Mouse (Mus musculus) cerebellum, adult 8-10 months (tissue): ENCODE measurements around the gene Gm20716.

Experiments used
- DNase-seq: peaks from one replicate; pipeline ENCODE4 v3.0.0; 2022

The Gm20716 gene

DNA sequence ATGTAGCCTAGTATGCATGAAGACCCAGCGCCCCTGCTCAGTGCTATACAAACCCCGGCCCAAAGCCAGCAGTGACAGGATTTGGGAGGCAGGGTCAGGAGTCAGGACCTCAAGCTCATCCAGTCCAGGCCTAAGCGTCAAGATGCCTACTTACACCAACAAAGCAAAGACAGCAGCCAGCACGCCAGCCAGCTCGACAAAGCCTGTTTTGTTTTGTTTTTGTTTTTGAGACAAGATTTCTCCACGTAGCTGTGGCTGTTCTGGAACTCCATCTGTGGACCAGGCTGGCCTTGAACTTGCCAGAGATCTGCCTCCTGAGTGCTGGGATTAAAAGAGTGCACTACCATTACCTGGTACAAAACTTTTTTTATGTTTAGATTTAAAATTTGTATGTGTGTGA is 6.8 kb downstream of the Gm20716 start:
- no peak for DNase-seq

GRCm38 (mm10) chr2:168213788-168214397 is 16.3 kb downstream of the Gm20716 start:
- DNase-seq, result no peak

GRCm38 (mm10) chr2:168207883-168208282 is 22.3 kb downstream of the Gm20716 start:
- no peak for DNase-seq

- peak; percentile 89 for DNase-seq
Observed at GRCm38 (mm10) chr2:168206725-168207644, 23.2 kb downstream of the Gm20716 start, which contains the start of gene Adnp. Gene Adnp, minus strand, starts transcription at chr2:168207112.

DNA sequence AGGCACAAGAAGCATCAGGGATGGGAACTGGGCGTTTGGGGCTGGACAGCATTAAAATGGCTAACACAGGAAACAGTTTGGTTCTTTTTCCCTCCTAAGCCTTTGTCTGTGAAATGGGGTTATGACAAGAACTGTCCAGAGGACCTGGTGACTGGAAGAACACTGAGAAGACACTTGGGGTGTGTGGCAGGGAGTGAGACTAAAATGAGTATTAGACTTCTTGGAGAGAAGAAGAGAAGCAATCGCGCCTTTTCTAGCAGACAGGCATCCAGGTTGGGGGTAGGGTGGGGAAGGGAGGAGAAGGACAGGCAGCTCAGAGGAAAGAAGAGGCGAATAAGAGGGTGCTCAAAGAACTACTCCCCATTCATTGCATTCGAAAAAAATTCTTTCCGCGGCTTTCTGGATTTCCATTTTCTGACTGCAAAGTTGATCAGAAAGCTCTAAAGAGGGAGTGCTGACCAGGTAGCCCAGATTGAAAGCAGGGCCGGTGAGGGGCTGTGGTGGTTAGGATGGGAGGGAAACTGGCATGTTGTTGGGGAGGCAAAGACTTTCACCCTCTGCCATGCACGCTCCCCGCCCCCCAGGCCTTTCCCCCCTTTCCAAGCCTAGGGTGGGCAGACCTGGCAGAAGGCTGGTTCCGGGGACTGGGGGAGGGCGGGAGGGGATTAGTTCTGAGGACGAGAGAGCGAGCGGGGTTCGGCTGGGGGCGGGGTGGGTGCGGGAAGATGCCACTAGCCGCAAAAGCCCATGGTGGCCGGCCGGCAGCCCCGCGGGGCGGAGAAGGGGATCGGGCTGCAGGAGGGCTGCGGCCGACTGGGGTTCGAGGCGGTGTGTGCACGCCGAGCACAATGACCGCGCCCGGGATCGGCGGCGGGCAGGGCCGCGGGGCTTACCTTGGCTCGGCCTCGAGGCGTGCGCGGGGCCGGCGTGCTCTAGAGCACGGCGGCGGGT is 24.2 kb downstream of the Gm20716 start:
- DNase-seq, result peak; percentile 46

DNA sequence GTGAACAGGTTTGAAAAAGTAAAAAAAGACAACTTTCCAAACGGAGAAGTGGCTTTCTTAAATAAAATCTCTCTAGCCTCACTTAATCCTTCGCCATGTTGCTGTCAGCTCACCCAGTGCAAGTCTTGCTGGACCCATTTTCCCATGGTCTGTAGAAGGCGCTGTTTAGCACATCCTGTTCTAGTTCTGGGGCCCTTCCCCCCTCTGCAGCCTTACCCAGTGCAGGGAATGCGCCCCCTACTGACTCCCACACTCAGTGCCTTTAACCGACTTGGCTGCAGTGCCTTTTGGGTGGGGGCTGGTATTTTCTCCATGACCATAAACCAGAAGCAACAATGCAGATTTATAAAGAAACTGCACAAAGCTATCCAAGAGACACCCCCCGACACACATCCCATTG is 24.9 kb downstream of the Gm20716 start:
- peak; percentile 78 for DNase-seq

DNA sequence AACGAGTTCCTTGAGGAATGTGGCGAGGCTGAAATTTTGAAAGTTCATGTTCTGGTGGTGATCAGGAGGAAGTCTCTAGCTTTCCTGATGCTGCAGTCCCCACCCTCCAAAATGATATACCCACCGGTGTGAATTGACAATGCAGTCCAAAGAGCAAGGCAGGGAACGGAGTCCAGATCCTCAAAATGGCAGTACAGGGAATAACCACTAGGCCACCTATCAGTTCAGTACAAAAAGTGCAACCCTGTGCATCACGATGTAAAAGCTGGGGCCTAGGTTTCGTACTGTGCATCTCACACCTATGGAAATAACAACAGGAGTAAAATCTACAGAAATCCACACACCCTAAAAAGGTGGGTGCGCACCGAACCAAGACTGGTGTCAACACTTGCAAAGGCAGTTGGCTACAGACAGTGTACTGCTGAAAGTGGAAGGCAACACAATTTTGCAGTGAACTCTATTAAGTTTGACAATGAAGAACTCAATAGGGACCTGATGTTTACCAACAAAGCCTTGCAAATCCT is 25.6 kb downstream of the Gm20716 start:
- DNase-seq, result no peak

GRCm38 (mm10) chr2:168200014-168200691 is 30.0 kb downstream of the Gm20716 start:
- DNase-seq, result no peak

DNA sequence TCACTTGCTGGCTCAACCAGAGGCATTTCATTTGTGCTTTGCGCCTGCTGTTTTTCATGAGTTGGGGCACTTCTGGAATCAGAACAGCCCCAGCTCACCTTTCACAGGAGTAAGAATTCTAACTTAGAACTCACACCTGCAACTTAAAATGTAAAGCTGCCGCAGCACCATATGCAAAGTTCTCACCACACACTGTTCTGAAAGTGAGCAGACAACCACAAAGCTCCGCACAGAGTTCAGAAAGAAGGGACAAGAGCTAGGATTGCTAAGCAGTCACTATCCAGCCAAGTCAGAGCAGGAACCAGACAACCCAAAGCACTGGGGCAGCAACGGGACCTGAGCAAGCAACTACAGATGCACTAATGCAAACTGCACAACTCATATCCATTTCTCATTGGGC is 30.7 kb downstream of the Gm20716 start:
- DNase-seq, result no peak

DNA sequence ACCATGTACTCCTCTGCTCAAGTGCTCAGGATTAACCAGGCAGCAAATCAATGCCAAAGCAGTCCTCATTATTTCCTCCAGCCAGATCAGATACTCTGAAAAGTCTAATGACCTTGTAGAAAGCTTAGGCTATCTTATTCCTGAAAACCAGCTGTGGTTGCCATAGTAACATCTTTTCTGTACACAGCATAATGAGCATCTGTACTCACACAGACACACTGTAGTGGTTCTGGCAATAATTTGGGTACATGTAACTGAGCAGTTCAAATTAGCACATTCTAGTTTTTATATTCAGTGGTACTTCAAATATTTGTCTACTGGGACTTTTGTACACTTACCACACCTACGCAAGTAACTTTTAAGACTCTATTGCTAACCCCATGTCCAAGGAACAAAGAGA is 31.7 kb downstream of the Gm20716 start:
- no peak for DNase-seq

DNA sequence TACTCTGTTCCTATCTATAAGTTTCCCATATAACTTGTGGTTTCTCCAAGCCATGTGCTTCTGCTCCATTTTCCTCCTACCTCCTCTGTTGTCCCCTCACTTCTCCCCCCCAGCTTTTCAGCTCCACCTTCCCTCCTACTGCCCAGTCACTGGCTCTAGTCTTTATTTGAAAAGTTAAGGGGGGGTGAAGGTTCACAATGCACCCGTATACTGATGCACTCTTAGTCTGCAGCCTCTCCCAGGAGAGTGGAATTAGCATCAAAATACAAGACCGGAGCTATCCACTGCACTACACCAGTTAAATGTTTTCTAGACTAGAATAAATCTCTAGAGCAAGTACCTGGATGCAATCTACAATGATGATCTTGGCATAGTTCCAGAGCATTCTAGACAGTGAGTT is 34.4 kb downstream of the Gm20716 start:
- no peak for DNase-seq

GRCm38 (mm10) chr2:168193685-168194084 is 36.5 kb downstream of the Gm20716 start:
- no peak for DNase-seq

- DNase-seq, result no peak
Observed at GRCm38 (mm10) chr2:168191856-168192255, 38.3 kb downstream of the Gm20716 start.

GRCm38 (mm10) chr2:168175946-168176345 is 54.2 kb downstream of the Gm20716 start:
- DNase-seq, result no peak

GRCm38 (mm10) chr2:168170167-168170685 is 59.9 kb downstream of the Gm20716 start:
- DNase-seq, result no peak

- DNase-seq, result no peak
Observed at GRCm38 (mm10) chr2:168169800-168170113, 60.4 kb downstream of the Gm20716 start.

DNA sequence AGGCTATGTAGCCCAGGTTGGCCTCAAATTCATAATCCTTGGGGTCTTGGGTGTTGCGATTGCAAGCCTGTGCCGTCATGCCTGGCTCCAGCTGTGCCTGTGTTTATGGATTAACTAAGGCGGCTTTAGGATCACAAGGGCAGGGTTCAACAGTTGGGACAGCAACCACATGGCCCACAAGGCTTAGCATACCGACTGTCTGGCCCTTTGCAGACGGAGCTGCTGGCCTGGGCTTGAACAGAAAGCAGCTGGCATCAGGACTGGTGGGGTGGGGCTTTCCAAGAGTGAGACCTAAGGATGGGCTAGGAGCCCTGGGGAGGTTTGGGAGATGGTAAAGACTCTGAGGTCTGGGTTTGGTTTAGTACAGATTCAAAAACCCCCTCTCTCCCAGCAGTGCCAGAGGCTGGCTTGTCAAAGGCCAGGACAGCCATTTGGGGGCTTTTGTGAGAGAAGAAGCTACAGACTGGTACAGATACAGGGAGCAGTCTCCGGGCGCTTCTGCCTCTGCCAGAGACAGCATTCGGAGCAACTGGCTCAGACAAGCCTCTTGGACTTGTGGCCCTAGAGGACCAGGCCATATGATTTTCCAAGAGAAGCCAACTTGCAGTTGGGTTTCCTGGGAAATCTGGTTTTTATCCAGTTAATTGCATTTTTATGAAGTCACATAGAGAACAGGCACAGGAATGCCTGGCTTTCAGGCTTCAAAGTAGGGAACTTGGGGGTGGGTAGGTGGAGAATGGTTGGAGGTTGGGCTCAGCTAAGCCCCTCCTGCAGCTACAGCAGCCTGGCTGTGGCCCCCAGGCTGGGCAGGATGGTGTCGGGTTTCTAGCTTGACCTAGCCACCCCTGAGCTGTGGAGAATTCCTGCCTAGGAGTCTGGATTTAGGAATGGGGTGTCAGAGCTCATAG is 61.0 kb downstream of the Gm20716 start:
- no peak for DNase-seq

GRCm38 (mm10) chr2:168167781-168168180 is 62.4 kb downstream of the Gm20716 start:
- DNase-seq, result no peak

DNA sequence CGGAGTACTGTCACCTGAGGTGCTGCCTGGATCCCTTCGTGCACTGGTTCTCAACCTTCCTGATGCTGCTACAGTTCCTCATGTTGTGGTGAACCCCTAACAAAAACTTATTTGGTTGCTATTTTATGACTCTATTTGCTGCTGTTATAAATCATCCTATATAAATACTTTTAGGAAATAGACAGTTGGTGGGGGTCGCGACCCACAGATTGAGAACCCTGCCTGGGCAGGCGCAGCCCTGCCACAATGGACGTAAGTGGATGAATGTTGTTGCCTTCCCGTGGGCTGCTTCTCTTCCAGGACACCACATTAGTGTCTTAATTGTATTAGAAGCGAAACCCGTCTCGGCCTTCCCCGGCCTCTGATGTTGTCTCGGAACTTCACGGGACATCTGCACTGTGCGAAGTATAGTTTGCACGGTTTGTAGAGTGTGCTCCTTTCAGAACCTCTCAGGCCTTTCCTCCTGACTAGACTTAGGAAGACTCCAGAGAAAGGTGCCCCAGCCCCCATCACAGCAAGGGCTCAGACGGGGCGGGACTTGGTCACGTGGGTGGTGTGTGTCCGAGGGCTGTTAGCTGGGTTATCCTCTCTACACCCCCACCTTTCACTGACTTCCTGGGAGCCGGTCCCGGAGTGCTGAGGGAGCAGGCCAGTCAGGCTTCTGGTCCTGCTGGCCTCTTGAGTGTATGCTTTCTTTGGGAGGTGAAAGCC is 63.3 kb downstream of the Gm20716 start:
- DNase-seq, result no peak

GRCm38 (mm10) chr2:168161978-168162377 is 68.2 kb downstream of the Gm20716 start:
- DNase-seq, result no peak
